Mouse (Mus musculus) right cerebral cortex, postnatal 36 days (tissue): ENCODE measurements at regions not wholly inside any gene's neighbourhood (a gene's known extent, or its start where the extent isn't known, plus 50 kb on each side); places are given as distances from the start of the nearest gene placed in this dataset.

Experiments
- DNase-seq, 2 experiments: peaks; one replicate each; pipeline ENCODE4 v3.0.0; 2022; ENCODE audit warnings: low spot score in 2 of 2, mixed read lengths in 1 of 2

- DNase-seq = no peak
Measured at GRCm38 (mm10) chr14:111212929-111213657, 458.1 kb upstream of the Slitrk6 start.

DNA sequence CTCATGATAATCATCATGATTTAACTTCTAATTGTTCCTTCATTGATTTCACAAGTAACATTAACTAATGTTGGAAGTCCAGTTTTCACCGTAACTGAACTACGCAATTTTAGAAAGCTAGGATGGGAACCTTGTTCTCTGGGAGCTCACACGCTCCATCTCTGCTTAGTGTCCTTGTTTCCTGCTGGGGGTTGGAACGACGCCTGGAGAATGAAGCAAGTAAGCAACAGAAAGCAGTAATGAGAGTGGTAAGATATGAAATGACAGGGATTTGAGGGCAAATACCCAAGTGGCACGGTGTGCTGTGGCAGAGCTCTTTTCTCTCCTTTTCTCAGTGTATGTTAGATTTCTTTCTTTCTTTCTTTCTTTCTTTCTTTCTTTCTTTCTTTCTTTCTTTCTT lies 448.0 kb upstream of the Slitrk5 start:
- DNase-seq = no peak

- DNase-seq = no peak
Measured at GRCm38 (mm10) chr14:111239121-111239520, 435.8 kb upstream of the Slitrk5 start.

GRCm38 (mm10) chr14:111249347-111249946 lies 425.4 kb upstream of the Slitrk5 start:
- DNase-seq = peak; percentile 71 to 76

GRCm38 (mm10) chr14:111253190-111253589 lies 421.7 kb upstream of the Slitrk5 start:
- DNase-seq = peak in 1 of 2 experiments; percentile 1

- no peak for DNase-seq
Measured at GRCm38 (mm10) chr14:111261696-111262095, 413.2 kb upstream of the Slitrk5 start.

DNA sequence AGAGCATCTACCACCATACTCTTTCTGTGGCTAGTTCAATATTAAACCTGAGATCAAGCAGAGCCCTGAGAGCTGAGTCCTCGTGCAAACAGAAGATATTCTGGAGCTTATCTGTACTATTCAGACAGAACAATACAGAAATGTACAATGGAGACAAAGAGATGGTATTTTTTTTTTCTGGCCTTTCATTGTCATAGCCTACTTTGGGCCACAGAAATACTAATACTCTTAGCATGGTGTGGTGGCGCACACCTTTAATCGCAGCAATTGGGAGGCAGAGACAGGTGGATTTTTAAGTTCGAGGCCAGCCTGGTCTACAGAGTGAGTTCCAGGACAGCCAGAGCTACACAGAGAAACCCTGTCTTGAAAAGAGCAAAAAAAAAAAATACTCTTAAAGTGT lies 404.7 kb upstream of the Slitrk5 start:
- no peak for DNase-seq

DNA sequence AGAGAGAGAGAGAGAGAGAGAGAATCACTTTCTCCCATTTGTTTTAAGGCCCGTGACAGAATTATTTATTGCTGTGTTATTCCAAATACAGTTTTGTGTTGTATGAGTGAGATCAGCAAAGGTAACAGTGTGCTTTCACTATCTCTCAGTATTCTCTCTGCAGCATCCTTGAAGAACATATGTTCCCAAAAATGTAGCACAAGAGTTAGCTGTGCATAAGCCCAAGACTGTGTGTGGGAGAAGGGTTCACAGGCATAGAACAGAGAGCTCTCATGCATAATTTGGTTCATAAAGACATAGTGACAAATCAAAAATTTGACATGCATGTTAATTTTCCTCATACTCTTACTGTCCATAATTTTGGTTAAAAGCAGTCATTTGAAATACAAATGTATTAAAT lies 393.5 kb upstream of the Slitrk5 start:
- DNase-seq = no peak

GRCm38 (mm10) chr14:111283681-111284461 lies 391.0 kb upstream of the Slitrk5 start:
- DNase-seq = no peak

GRCm38 (mm10) chr14:111285981-111286380 lies 388.9 kb upstream of the Slitrk5 start:
- no peak for DNase-seq

GRCm38 (mm10) chr14:111295521-111295920 lies 379.4 kb upstream of the Slitrk5 start:
- DNase-seq = no peak

DNA sequence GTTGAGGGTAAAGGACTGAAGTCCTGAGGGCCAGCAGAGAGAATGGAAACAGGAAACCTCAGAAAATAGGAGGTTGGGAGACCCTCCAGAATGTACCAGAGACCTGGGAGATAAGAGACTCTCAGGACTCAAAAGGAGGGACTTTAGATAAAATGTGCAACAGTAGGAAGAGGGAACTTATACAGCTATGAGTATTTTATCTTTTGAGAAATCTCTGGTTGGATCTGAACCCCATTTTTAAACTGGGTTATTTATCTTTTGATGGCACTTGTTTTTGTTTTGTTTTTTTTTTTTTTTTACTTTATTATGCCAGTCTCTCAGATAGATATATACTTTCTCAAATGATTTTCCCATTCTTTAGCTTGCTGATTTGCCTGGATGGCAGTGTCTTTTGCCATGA lies 377.1 kb upstream of the Slitrk5 start:
- DNase-seq = no peak

DNA sequence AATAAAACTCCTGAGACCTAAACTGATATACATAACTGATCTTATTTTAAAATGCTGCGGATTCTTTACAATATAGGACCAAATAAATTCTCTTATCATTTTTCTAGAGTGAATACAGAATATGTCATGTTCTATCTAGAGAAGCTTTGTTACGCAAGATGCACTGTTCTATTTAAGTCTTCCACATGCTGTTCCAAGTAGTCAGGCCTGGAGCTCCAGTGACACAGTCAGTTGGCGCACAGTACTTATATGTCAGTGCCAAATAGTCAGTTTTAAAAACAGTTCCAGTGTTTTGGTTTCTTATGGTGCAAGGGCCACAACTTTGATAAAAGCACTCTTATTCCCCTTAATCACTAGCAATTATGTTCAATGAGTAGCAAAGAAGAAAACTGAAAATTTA lies 344.3 kb upstream of the Slitrk5 start:
- DNase-seq = peak in 1 of 2 experiments; percentile 7

DNA sequence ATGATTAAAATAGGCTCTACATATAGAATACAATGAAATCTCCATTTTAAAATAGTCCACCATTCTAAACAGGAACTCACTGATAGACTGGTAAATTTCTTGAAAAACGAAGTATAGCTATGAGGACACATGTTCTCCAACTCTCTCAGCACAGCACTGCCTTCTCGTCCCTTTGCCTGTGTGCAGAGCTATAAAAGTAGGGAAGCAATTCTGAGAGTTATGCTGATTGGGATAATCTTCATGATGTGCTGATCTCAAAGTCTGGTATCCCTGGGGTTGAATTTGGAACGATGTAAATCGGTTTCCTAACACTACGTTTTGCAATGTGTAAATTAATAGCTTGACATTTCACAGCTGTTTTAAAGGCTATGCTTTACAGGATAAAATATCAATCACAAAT lies 321.4 kb upstream of the Slitrk5 start:
- DNase-seq = no peak

- DNase-seq = no peak
Measured at GRCm38 (mm10) chr14:111396803-111397202, 278.1 kb upstream of the Slitrk5 start.

GRCm38 (mm10) chr14:111400809-111401208 lies 274.1 kb upstream of the Slitrk5 start:
- DNase-seq = no peak

GRCm38 (mm10) chr14:111402538-111402937 lies 272.4 kb upstream of the Slitrk5 start:
- DNase-seq = no peak

- DNase-seq = no peak
Measured at GRCm38 (mm10) chr14:111403555-111403954, 271.3 kb upstream of the Slitrk5 start.

- no peak for DNase-seq
Measured at GRCm38 (mm10) chr14:111413543-111413942, 261.4 kb upstream of the Slitrk5 start.

- no peak for DNase-seq
Measured at GRCm38 (mm10) chr14:111418531-111418930, 256.4 kb upstream of the Slitrk5 start.

- DNase-seq = no peak
Measured at GRCm38 (mm10) chr14:111429101-111429857, 245.6 kb upstream of the Slitrk5 start.
